Mouse (Mus musculus) brown adipose tissue, adult 24 weeks (tissue): ENCODE data around the gene Lzts2. TPM values are rescaled to one million over a fixed set of nuclear protein-coding genes. Genes with fewer than 3 reads are reported as not detected.

Experiments used
- H3K27ac ChIP-seq: fragments of 200-500 bp; replicated peaks from 2 replicates; pipeline ENCODE4 v1.5.1; 2012; ENCODE audit warnings: low read depth, mild to moderate bottlenecking, low read length
- H3K4me1 ChIP-seq: fragments of 200-500 bp; 2 replicates; pipeline ENCODE4 v1.6.1; 2012; ENCODE audit warnings: low read length, mixed read lengths; ENCODE audit not compliant: control insufficient read depth, insufficient read depth, insufficient read length
- H3K4me3 ChIP-seq: fragments of 200-500 bp; 2 replicates; pipeline ENCODE4 v1.5.1; 2012; ENCODE audit warnings: low read depth, mild to moderate bottlenecking, low read length, moderate library complexity; ENCODE audit not compliant: insufficient read depth
- polyA plus RNA-seq: library from polyadenylated mRNA; stranded (reverse); fragments of >200 nt; gene quantifications from 2 replicates; pipeline ENCODE4 v1.2.4, GENCODE M21; 2012; ENCODE audit not compliant: missing spikeins, insufficient read depth, insufficient read length

Lzts2 gene
- polyA plus RNA-seq, 1 experiment = 32.4 TPM

DNA sequence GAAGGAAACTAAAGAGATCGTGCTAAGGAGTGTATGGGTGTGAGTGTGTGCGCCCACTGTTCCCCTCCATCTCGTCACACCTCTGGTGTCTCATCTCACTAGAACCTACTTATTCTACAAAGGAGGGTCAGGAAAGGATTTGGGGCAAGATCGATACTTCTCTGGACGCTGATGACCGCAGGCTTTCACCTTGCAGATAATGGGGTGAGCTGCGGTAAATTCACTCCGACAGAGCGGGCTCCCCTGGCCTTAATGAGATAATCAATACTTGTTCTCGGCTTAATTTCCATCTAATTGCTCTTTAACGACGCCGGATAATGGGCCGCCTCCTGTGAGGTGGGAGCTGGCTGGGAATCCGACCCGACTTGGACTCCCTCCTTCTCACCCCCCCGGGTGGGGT is 53.0 kb downstream of the Lzts2 start:
- no peak overlapping the region for H3K4me3 ChIP-seq
- no peak overlapping the region for H3K27ac ChIP-seq
- no peaks in the 10 kb centered on the region for H3K4me1 ChIP-seq

DNA sequence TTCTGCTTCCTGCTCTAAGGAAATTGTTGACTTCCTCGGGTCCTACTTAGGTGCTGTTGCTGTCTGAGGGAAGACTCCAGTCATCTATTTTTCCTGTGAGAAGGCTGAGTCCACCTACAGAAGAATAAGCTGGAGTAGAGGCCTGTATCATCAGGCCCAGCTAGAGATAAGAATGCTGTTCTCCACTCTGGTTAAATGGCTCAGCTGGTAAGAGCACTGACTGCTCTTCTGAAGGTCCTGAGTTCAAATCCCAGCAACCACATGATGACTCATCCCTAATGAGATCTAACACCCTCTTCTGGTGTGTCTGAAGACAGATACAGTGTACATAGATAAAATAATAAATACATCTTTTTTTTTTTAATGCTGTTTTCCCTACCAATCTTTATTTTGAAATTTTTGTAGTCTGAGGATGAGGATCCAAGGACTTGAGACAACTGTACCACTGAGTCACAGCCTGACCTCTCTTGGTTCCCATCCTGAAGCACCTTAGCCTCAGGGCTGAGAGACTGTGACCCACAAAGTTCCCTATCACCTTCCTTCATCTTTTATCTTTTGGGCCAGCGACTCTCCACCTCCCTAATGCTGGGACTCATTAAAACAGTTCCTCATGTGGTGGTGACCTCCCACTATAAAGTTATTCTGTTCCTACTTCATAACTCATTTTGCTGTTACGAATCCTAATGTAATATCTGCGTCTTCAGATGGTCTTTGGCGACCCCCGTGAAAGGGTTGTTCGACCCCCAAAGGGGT is 53.7 kb downstream of the Lzts2 start:
- H3K27ac ChIP-seq = no peak overlapping the region
- no peak overlapping the region for H3K4me3 ChIP-seq
- H3K4me1 ChIP-seq = no peaks in the 10 kb centered on the region

DNA sequence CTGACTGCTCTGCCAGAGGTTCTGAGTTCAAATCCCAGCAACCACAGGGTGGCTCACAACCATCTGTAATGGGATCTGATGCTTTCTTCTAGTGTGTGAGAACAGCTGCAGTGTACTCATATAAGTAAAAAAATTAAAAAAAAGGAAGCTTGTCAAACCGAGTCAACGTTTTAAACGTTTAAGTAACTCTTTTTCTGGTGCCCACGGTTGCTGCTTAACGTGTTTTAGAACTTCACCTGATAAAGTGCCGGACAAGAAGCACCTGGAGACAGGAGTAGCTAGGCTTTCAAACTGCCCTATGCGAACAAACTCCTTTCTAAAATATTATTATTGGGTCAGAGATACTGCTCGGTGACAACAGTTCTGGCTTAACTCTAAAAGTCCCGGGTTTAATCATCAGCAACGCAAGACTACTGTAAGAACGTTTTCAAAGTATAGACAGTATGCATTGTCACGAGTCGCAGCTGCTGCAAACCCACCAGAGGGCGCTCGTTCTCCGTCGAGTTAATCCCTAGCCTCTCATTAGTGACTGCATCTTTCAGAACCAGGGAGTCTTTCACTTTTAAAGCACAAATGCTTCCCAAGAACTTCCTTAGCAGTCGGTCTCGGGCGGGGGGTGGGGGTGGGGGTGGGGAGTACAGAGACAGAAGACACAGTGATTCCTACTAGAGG is 59.8 kb downstream of the Lzts2 start:
- Histone ChIP-seq H3K4me1 (0 out of 2 replicates have a peak, but pooled peaks cover 2% of the 10 kb centered on the region), H3K27ac (no peak overlapping the region), H3K4me3 (peak overlapping the region; percentile 81)

DNA sequence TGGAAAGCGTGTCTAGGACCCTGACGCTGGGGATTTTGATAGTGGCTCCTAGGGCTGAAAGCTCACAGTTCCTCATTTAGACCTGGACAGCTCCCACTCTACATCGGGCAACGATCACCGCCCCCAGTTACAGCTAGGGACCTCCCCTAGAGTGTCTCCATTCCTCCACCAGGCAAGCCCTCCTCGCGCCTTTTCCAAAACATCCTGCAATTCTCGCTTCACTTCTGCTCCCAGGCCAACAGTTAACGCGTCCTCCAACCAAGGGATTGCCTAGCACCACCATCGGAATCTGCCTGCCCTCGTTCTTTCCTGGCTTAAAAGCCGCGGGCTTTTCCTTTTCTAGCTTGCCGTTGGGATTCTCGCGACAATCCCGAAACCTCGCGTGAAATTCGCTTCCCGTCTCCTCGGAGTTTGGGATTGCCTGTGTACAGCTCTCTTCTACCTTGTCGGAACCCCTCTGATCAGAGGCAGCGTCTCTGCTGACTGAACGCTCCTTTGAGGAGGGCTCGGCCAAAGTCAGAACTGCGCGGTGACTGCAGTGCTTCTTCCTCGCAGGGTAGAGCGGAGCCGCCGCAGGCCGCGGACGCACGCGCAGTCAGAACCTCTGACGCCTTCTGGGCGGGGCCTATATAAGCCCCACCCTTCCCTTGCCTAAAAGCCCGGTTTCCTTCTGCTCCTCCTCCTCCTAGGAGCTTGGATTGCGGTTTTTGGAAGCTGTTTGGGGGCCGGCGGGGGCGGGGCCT is 60.5 kb downstream of the Lzts2 start, which contains the start of gene Kazald1:
Gene Kazald1 (plus strand): TSS at position 662 of the 743 bp plus-strand sequence.
- Histone ChIP-seq H3K27ac (peak within 1 kb of the TSS; percentile 98), H3K4me3 (peak within 1 kb of the TSS; percentile 81), H3K4me1 (0 out of 2 replicates have a peak, but pooled peaks cover 2% of the 10 kb centered on the region)

DNA sequence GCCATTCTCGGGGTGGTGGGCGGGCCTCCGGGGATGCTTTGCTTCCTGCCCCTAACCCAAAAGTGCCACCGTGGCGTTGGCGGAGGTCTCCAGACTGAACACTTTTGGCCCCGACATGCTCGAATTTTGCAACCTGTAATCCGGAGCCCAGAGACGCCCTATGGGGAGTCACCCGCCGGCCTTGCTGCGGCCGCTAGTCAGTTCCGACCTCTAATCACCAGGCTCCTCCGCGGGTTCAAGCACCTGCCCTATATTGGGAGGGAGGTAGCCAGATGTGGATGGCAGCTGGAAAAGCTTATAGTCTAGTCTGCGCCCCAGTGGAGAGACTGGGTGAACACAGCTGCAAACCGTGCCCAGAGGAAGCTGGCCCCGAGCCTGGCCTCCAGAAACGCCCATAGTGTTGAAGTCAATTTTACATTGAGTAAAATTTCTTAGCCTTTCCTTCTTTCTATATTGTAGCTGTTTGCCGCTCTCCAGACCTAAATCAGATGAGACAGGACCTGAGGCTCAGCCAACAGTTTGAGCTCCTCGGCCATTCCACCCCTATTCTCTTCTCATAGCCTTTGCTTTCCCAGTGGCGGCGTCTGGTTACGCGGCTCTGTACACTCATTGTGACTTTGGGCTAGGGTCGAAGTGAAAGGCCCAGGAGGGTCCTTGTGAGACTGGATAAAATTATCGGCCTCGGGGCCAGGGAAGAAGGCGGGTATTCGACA is 61.3 kb downstream of the Lzts2 start:
- Histone ChIP-seq H3K27ac (peak overlapping the region; percentile 32), H3K4me3 (peak overlapping the region; percentile 62)

DNA sequence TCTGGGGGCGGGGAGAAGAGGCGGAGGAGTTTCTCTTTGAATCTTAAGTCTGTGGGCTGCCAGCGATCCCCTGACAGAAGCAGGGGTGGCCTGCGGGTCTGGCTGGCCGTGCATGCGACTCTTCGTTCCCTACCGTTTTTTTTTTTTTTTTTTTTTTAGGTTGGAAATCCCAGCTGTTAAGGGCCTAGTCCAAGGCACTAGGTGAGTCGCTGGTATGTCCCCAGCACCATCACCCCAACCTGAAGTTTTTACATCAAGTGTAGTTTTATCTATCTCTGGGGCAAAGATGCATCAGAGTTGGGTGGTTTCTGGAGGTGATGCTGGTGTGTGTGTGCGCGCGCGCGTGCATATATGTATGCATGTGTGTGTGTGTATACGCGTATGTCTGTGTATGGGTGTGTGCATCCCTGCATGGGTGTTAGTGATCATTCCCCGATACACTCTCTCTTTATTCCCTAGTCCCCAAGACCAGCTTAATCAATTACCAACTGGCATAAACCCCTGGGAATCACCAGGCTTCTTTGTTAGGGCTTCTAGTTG is 61.9 kb downstream of the Lzts2 start:
- peaks cover 6% of the 10 kb centered on the region; the same call in 1 of the 2 replicates for H3K4me1 ChIP-seq
- peak overlapping the region; percentile 32 for H3K27ac ChIP-seq
- H3K4me3 ChIP-seq = peak overlapping the region; percentile 62

More for the DNA sequence above, 61.3 kb downstream of the Lzts2 start:
- peaks cover 2% of the 10 kb centered on the region; the same call in 1 of the 2 replicates for H3K4me1 ChIP-seq

Other genes starting within 250 kb of the Lzts2 start
- gene Slf2, start 83.3 kb upstream of the Lzts2 start, polyA plus RNA-seq = 4.4 and 6.2 TPM in 2 replicates
- 0.25 and 0.55 TPM in 2 replicates for gene Sema4g, start 25.3 kb upstream of the Lzts2 start, polyA plus RNA-seq
- 9.1 and 11.1 TPM in 2 replicates for gene Twnk, start 8.8 kb upstream of the Lzts2 start, polyA plus RNA-seq
- gene Mrpl43, start 8.0 kb upstream of the Lzts2 start, polyA plus RNA-seq = 53.4 and 58.6 TPM in 2 replicates
- gene Pdzd7, start 31.3 kb downstream of the Lzts2 start, polyA plus RNA-seq = not detected in 2 replicates
- 2.0 and 5.0 TPM in 2 replicates for gene Sfxn3, start 33.1 kb downstream of the Lzts2 start, polyA plus RNA-seq
- 5.4 and 8.8 TPM in 2 replicates for gene Kazald1, start 60.8 kb downstream of the Lzts2 start, polyA plus RNA-seq
- not detected in 2 replicates for gene Tlx1, start 136.3 kb downstream of the Lzts2 start, polyA plus RNA-seq
- gene Lbx1, start 221.4 kb downstream of the Lzts2 start, polyA plus RNA-seq = 0.75 TPM in 1 of 2 replicates, not detected in the other